Comparison of ENCODE assay signal across 17 mouse cellular contexts in genomic region chr9:82709991-82710593, GRCm38 (mm10).
DNase-seq lines count a peak whose midpoint lies in the region; ATAC-seq and TF ChIP-seq lines count a peak whose summit lies in the region.
"Had no signal": no experiment of that assay in that cellular context is flagged by ENCODE, and none has a peak within 500 bp of the region (broad histone marks: within the 10 kb centered on the region; RNA-seq: fewer than 3 reads in every experiment).

No protein-coding gene starts in this region.

- TF ChIP-seq CTCF in hindbrain, postnatal 0 days (IDR thresholded peaks at IDR 0.05; ENCODE audit: low read depth), result no peak
- no peak for TF ChIP-seq CTCF in heart, adult 2 months (IDR thresholded peaks at IDR 0.05)
- no peak for TF ChIP-seq CTCF in liver, postnatal 0 days (IDR thresholded peaks at IDR 0.05; ENCODE audit: low read depth)

- no peak overlapping the region for H3K4me2 ChIP-seq in hindbrain, embryonic 11.5 days (replicated peaks; ENCODE audit: low read depth, low read length)
- H3K4me2 ChIP-seq in hindbrain, postnatal 0 days (ENCODE audit: low read depth, low read length), result no peak overlapping the region
- 0 out of 2 replicates have a peak overlapping the region, but pooled peaks have one; percentile 8 for H3K4me2 ChIP-seq in forebrain, embryonic 16.5 days (ENCODE audit: low read length)
- H3K4me2 ChIP-seq in liver, postnatal 0 days (ENCODE audit: low read depth, low read length), result no peak overlapping the region
- H3K4me2 ChIP-seq: heart, embryonic 13.5 days; lung, embryonic 14.5 days; neural tube, embryonic 13.5 days had no signal

- peak; percentile 12 for DNase-seq in hindbrain, embryonic 11.5 days (ENCODE audit: low spot score)
- DNase-seq in hindbrain, postnatal 0 days (ENCODE audit: low spot score), result no peak
- DNase-seq in retina, postnatal 1 day, result peak; percentile 1
- DNase-seq in retina, embryonic 14.5 days (ENCODE audit: low spot score), result no peak
- no peak for DNase-seq in cerebellum, postnatal 14 days
- no peak for DNase-seq in heart, adult 2 months
- no peak for DNase-seq in liver, postnatal 0 days
- DNase-seq: cerebellum, adult 18-20 months; gastrocnemius, postnatal 36 days; lung, embryonic 14.5 days; right cerebral cortex, postnatal 14 days; thymus, adult 18-20 months had no signal

- TF ChIP-seq EP300 in heart, adult 2 months (IDR thresholded peaks at IDR 0.05; ENCODE audit: insufficient read depth, low read depth, low read length), result no peak
- TF ChIP-seq EP300 in liver, postnatal 0 days (IDR thresholded peaks at IDR 0.05; ENCODE audit: low read depth), result no peak

- no peaks in the 10 kb centered on the region for H3K79me2 ChIP-seq in heart, adult 2 months (replicated peaks; ENCODE audit: control insufficient read depth, insufficient read depth, low read length)

- 72% methylated on average over 12 of the region's 12 CpGs for WGBS in hindbrain, embryonic 11.5 days
- 56% methylated on average over 12 of the region's 12 CpGs for WGBS in hindbrain, postnatal 0 days
- 29% methylated on average over 12 of the region's 12 CpGs for WGBS in forebrain, embryonic 16.5 days
- WGBS in heart, adult 2 months, result 72% methylated on average over 12 of the region's 12 CpGs
- WGBS in liver, postnatal 0 days (ENCODE audit: insufficient replicate concordance), result 72% methylated on average over 12 of the region's 12 CpGs

- H3K27me3 ChIP-seq in hindbrain, embryonic 11.5 days (ENCODE audit: control insufficient read depth, insufficient read depth, low read length), result no peaks in the 10 kb centered on the region
- no peaks in the 10 kb centered on the region for H3K27me3 ChIP-seq in hindbrain, postnatal 0 days (ENCODE audit: insufficient read depth, low read length)
- no peaks in the 10 kb centered on the region for H3K27me3 ChIP-seq in forebrain, embryonic 16.5 days (replicated peaks; ENCODE audit: control insufficient read depth, insufficient read depth, low read length)
- no peaks in the 10 kb centered on the region for H3K27me3 ChIP-seq in heart, adult 2 months (ENCODE audit: control insufficient read depth, insufficient read depth, low read length)
- no peaks in the 10 kb centered on the region for H3K27me3 ChIP-seq in liver, postnatal 0 days (ENCODE audit: insufficient read depth, low read length)
- H3K27me3 ChIP-seq: heart, embryonic 13.5 days; neural tube, embryonic 13.5 days had no signal

- no peak for TF ChIP-seq POLR2A in heart, adult 2 months (IDR thresholded peaks at IDR 0.05; ENCODE audit: insufficient read depth, low read depth, low read length)

- H3K4me3 ChIP-seq in hindbrain, embryonic 11.5 days (ENCODE audit: low read depth, low read length), result no peak overlapping the region
- H3K4me3 ChIP-seq in hindbrain, postnatal 0 days (ENCODE audit: low read length), result no peak overlapping the region
- H3K4me3 ChIP-seq in forebrain, embryonic 16.5 days (replicated peaks; ENCODE audit: low read length), result no peak overlapping the region
- H3K4me3 ChIP-seq in heart, adult 2 months, result no peak overlapping the region
- H3K4me3 ChIP-seq in liver, postnatal 0 days (ENCODE audit: low read depth, low read length), result no peak overlapping the region
- H3K4me3 ChIP-seq: heart, embryonic 13.5 days; neural tube, embryonic 13.5 days had no signal

- intact Hi-C loops in heart, adult 2 months (cut with DNase I), result no loop called here

- no peaks in the 10 kb centered on the region for H3K4me1 ChIP-seq in hindbrain, embryonic 11.5 days (replicated peaks; ENCODE audit: control insufficient read depth, insufficient read depth, low read length)
- no peaks in the 10 kb centered on the region for H3K4me1 ChIP-seq in hindbrain, postnatal 0 days (ENCODE audit: insufficient read depth, low read length)
- peaks cover 2% of the 10 kb centered on the region; the same call in 1 of the 2 replicates for H3K4me1 ChIP-seq in forebrain, embryonic 16.5 days (replicated peaks; ENCODE audit: control insufficient read depth, insufficient read depth, low read length)
- no peaks in the 10 kb centered on the region for H3K4me1 ChIP-seq in heart, adult 2 months (ENCODE audit: control insufficient read depth, insufficient read depth, low read length)
- no peaks in the 10 kb centered on the region for H3K4me1 ChIP-seq in liver, postnatal 0 days (ENCODE audit: insufficient read depth)
- H3K4me1 ChIP-seq: heart, embryonic 13.5 days had no signal

- no peak overlapping the region for H3K9ac ChIP-seq in hindbrain, embryonic 11.5 days (ENCODE audit: low read depth, low read length)
- H3K9ac ChIP-seq in hindbrain, postnatal 0 days (replicated peaks; ENCODE audit: low read length), result no peak overlapping the region
- no peak overlapping the region for H3K9ac ChIP-seq in forebrain, embryonic 16.5 days (replicated peaks; ENCODE audit: low read depth, low read length)
- no peak overlapping the region for H3K9ac ChIP-seq in heart, adult 2 months (ENCODE audit: low read depth, low read length)
- H3K9ac ChIP-seq in liver, postnatal 0 days (replicated peaks), result no peak overlapping the region
- H3K9ac ChIP-seq: heart, embryonic 13.5 days; lung, embryonic 14.5 days; neural tube, embryonic 13.5 days had no signal

- no peak overlapping the region for H3K27ac ChIP-seq in hindbrain, embryonic 11.5 days (ENCODE audit: low read depth, low read length)
- no peak overlapping the region for H3K27ac ChIP-seq in hindbrain, postnatal 0 days
- no peak overlapping the region for H3K27ac ChIP-seq in forebrain, embryonic 16.5 days (ENCODE audit: low read length)
- H3K27ac ChIP-seq in heart, adult 2 months, result no peak overlapping the region
- no peak overlapping the region for H3K27ac ChIP-seq in liver, postnatal 0 days (ENCODE audit: low read depth)
- H3K27ac ChIP-seq: heart, embryonic 13.5 days; neural tube, embryonic 13.5 days had no signal

- H3K36me3 ChIP-seq in hindbrain, embryonic 11.5 days (ENCODE audit: control insufficient read depth, insufficient read depth, low read length), result no peaks in the 10 kb centered on the region
- H3K36me3 ChIP-seq in hindbrain, postnatal 0 days (ENCODE audit: insufficient read depth, low read length), result no peaks in the 10 kb centered on the region
- no peaks in the 10 kb centered on the region for H3K36me3 ChIP-seq in forebrain, embryonic 16.5 days (ENCODE audit: control insufficient read depth, insufficient read depth)
- no peaks in the 10 kb centered on the region for H3K36me3 ChIP-seq in heart, adult 2 months (ENCODE audit: control insufficient read depth, insufficient read depth, low read length)
- no peaks in the 10 kb centered on the region for H3K36me3 ChIP-seq in liver, postnatal 0 days (replicated peaks; ENCODE audit: insufficient read depth, low read length)
- H3K36me3 ChIP-seq: heart, embryonic 13.5 days; neural tube, embryonic 13.5 days had no signal

- ATAC-seq in hindbrain, embryonic 11.5 days (ENCODE audit: low FRiP score), result peak; percentile 34
- ATAC-seq in hindbrain, postnatal 0 days, result no peak
- ATAC-seq in forebrain, embryonic 16.5 days, result no peak; the same call in 1 of the 2 replicates
- ATAC-seq in liver, postnatal 0 days, result no peak
- ATAC-seq: activated CD4-positive, CD25-positive, alpha-beta regulatory T cell, adult 4 months; intestine, embryonic 16.5 days had no signal

- H3K9me3 ChIP-seq in hindbrain, embryonic 11.5 days (ENCODE audit: control insufficient read depth, low read length), result no peaks in the 10 kb centered on the region
- no peaks in the 10 kb centered on the region for H3K9me3 ChIP-seq in hindbrain, postnatal 0 days (ENCODE audit: low read length)
- H3K9me3 ChIP-seq in forebrain, embryonic 16.5 days (ENCODE audit: control insufficient read depth, low read length), result no peaks in the 10 kb centered on the region
- H3K9me3 ChIP-seq in liver, postnatal 0 days (ENCODE audit: low read length), result no peaks in the 10 kb centered on the region
- H3K9me3 ChIP-seq: heart, embryonic 13.5 days; neural tube, embryonic 13.5 days had no signal

Comparison
In these comparisons a context has a peak if more than half of its experiments do, and no peak if none do; other contexts are left out.
1. DNase-seq: peak in hindbrain, embryonic 11.5 days (single experiment) and retina, postnatal 1 day (single experiment); none in hindbrain, postnatal 0 days (single experiment), retina, embryonic 14.5 days (single experiment), cerebellum, postnatal 14 days (0 of 2), heart, adult 2 months (0 of 2) and liver, postnatal 0 days (single experiment).